Mouse (Mus musculus): ENCODE measurements around the gene Ptprq.

Ptprq gene

DNA sequence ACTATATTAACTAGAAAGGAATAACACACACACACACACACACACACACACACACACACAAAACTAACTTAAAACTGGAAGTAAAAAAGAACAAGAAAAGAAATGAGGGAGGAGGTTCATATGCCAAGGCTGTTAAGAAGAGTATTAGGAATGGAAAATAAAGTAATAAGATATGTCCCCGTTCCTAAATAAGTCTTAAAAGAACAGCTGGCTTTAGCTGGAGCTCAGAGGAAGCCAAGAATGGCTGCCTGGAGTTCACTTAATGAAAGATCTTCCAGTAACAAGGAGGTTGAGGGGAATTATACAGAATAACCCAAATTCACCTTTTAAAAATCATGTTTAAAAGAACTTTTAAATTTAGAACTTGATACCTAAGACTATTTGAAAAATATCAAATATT, 93.2 kb downstream of the Ptprq start:
- DNase-seq = no peak

GRCm38 (mm10) chr10:107624211-107624610, 95.6 kb downstream of the Ptprq start:
- DNase-seq = no peak

DNA sequence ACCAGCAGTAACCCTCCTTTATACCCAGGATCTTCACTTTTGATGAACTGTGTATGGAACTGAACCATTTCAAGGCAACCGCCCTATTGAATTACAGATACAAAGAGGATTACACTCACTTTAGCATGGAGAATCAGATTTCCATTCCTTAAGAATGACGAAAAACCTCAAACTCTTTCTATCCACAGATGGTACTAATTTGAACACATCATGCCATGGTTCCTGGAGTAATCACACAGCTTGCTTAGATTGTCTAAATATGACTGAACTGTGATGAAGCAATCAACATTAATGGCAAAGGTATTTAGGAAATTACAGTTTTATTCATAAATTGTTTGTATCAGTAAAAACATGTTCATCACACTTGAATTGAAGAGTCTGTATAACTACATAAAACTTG, 104.4 kb downstream of the Ptprq start:
- DNase-seq = no peak

GRCm38 (mm10) chr10:107601371-107601770, 118.5 kb downstream of the Ptprq start:
- DNase-seq = no peak

- no peak for DNase-seq
These were observed 136.5 kb downstream of the Ptprq start for GRCm38 (mm10) chr10:107583360-107583759.

- no peak for DNase-seq
These were observed 150.8 kb downstream of the Ptprq start for GRCm38 (mm10) chr10:107569044-107569443.

DNA sequence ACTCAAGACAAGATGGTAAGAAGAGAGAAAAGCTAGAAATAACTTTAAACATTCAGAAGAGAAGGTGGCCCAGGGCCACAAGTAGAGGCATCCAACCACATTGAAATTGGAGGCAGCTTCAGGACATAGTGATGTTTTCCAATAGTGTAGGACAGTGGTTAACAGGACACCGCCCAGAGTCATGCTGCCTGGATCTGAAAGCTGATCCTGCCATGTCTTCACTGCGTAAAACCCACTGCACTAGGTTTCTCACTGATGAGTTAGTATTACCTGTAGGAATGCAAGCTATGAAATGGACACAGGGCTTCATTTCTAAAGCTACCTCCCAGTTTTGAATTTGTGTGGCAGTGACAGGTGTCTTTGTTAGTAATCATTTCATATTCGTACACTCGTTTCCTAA, 151.6 kb downstream of the Ptprq start:
- no peak for DNase-seq

DNA sequence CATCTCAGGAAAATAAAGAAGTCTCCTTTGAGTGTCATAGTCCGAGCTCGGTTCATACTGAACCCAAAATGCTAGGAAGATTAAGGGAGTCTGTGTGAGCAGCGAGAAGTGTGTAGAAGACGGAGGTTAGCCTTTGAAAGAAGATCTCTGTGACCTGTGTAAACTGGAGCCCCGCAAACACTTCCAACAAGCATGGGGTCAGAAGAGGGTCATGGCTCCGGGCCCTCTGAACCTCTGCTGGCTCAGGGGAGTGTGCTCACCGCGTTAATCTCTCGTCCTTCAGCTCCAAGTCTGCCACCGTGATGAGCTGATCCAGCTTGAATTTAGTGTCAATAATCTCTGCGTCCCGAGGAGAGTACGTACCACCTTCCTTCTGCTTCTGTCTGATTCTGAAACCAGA, 157.0 kb downstream of the Ptprq start:
- no peak for DNase-seq

- DNase-seq = no peak
These were observed 159.0 kb downstream of the Ptprq start for GRCm38 (mm10) chr10:107560881-107561280.

GRCm38 (mm10) chr10:107543026-107543425, 176.8 kb downstream of the Ptprq start:
- no peak for DNase-seq

- DNase-seq = no peak
These were observed 191.1 kb downstream of the Ptprq start for GRCm38 (mm10) chr10:107528758-107529157.

DNA sequence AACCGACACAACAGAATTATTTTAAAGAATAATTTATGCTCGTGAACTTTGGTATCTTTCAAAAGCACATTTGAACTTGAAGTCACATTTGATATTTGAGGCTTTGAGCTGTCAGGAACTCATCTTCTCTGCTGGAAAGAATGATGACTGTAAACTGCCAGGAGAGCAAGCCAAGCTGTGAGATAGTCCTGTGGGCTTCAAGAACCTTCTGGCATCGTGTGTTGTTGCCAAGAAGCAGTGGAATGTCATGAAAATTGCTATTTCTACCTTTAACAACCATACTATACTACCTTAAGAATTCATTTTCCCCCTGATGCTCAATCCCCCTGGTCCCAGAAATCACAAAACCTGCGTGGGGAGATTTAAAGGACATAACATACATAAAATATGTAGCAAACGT, 200.6 kb downstream of the Ptprq start:
- no peak for DNase-seq

GRCm38 (mm10) chr10:107516641-107517040, 203.2 kb downstream of the Ptprq start:
- DNase-seq = no peak

DNA sequence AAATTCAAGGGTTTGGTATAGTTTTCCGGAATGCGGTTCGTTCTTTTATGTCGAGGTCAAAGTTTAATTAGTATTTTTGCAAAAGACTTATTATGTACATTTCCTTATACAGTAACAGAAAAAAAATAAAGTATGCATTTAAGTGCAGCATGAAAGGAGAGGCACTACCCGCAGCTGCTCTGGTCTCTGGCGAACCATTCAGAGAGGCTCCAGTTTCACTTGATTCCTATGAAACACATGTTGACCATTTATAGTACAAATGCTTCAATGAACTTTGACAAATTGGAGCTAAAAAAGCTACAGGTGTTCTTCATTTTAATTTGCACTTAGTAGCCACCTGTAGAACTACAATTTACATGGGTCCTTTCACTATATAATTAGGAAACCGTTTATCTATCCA, 205.1 kb downstream of the Ptprq start:
- DNase-seq = no peak

GRCm38 (mm10) chr10:107506397-107506796, 213.5 kb downstream of the Ptprq start:
- no peak for DNase-seq

- no peak for DNase-seq
These were observed 216.4 kb downstream of the Ptprq start for GRCm38 (mm10) chr10:107503430-107503829.

- DNase-seq = no peak
These were observed 217.7 kb downstream of the Ptprq start for GRCm38 (mm10) chr10:107502193-107502592.

DNA sequence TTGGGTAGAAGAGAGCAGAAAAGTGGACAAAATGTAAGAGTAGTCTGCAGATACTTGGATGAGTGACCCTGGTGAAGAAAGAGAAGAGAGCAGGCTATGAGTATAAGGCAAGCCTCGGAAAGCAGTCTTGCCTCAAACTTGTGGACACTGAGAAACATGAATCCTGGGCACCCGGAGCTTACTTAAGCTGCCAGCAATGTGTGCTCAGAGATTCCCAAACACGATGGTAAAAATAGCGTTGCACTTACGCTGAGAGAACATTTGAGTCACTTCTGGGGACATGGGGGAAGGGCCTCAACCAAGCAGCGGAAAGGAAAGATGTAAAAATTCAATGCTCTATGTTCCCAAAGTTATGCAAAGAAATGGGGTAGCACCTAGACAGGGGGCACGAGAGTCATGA, 220.2 kb downstream of the Ptprq start:
- DNase-seq = no peak

GRCm38 (mm10) chr10:107496402-107496801, 223.4 kb downstream of the Ptprq start:
- no peak for DNase-seq

- DNase-seq = no peak
These were observed 225.3 kb downstream of the Ptprq start, which contains the start of gene Myf6 for GRCm38 (mm10) chr10:107494568-107494967. Myf6 (minus strand) TSS chr10:107494737.

DNA sequence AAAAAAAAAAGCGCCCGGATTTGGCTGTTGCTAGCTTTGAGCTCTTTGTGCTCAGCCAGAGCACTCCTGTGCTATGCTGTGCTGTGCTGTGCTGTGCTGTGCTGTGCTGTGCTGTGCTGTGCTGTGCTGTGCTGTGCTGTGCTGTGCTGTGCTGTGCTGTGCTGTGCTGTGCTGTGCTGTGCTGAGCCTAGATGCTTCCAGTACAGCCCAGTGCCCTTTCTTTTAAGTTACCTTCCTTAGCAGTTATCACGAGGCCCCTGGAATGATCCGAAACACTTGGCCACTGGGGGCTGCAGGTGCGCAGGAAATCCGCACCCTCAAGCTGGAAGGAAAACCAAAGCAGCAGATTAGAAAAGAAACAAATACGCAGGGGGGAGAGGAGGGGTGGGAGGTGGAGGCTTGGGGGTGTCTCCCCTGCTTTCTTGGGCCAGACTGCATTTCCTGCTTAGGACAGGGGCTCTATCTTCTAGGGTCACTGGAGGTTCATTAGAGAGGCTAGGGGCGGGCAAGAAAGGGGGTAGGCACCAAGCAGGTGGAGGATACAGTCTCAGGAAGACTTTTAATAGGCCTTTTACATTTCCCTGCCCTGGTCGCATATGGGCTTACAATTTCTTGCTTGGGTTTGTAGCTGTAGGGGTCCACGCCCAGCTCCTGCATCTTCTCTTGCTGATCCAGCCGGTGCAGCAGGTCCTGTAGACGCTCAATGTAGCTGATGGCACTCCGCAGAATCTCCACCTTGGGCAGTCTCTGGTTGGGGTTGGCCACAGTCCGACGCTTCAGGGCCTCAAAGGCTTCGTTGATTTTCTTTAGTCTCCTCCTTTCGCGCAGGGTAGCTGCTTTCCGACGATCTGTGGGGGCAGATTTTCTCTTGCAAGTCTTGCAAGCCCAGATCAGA, 226.0 kb downstream of the Ptprq start:
- no peak for DNase-seq

DNA sequence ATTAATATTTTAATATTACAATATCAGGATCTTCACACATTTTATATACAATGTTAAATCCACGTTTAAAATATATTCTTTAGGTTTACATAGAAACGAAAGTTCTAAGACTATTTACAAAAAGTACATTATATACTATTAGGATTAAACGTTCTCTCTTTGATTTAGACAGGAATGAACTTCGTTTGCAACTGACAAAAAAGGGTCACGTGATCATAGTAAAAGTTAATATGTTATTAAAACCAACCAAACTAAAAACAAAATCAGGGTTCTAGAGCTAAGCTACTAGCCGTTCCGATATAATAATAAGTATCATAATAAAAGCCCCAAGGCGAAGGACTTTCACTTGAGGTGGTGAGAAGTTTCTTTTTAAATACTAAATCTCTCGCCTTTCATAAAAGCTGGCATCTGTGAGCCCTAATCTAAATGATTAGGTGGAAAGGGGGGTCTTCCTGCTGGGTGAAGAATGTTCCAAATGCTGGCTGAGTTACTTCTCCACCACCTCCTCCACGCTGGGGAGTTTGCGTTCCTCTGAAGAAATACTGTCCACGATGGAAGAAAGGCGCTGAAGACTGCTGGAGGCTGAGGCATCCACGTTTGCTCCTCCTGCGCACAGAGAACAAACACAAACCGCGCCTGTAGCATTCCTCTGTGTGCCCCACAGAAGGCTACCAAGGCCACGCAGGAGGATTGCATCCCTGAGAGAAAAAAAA, 226.8 kb downstream of the Ptprq start:
- DNase-seq = no peak

DNA sequence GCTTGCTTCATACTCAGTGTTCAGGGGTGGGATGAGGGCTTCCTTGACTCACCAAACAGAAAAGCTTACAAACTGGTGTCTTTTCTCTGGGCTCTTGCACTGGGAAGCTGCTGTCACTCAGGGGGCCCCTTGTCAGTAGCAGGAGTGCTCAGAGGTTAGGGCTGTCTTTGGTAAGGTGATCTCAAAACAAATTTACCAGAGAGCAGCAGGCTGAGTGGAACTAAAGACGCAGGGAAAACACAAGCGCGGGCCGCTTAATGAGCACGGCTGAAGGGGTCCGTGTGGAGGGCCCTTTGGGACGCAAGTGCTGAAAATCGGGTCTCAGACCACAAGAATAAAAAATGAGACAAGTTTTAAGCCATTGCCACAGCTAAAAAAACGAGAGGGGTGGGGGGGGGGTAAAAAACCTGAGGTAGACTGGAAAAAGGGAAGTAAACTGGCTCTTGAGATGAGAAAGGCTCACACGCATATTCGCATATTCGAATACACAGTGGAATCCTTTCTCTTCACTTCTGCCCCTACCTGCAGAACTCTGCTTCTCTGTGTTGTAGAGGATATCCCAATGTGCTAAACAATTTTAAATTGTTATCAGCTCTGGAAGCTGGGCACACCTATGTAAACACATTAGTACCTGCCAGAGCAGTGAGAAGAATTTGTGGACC, 231.1 kb downstream of the Ptprq start:
- no peak for DNase-seq

DNA sequence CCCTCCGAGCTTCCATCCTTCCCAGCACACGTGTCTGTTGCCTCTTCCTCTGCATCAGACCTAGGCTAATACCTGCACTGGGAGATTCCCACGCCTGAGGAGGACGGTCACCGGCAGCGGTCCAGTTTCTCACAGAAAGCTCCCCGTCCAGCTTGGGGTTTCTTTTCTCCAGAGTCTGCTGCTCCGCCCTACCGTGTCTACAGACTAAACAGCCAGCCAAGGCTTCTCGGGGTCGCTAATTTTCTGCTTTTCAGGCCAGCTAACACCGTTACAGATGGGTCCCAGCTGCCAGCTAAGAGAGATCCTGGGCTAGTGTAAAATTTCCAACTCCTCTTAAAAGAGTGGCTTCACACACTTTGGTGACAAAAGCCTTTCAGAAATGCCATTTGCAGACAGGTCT, 233.1 kb downstream of the Ptprq start:
- no peak for DNase-seq
